Mouse (Mus musculus) megakaryocyte, embryonic 14.5 days (primary cell): ENCODE data around the gene Cnih2.

ENCODE experiments used
- FLI1 ChIP-seq: IDR thresholded peaks from 2 replicates; pipeline ENCODE4 v1.6.1; 2012; ENCODE audit warnings: low read length, inconsistent platforms, mixed read lengths
- GATA1 ChIP-seq: IDR thresholded peaks from 3 replicates; pipeline ENCODE4 v1.6.1; 2012; ENCODE audit warnings: mixed read lengths, low read length, inconsistent platforms, borderline replicate concordance

GRCm38 (mm10) chr19:5058801-5059771 is 39.2 kb downstream of the Cnih2 start:
- TF ChIP-seq FLI1 (no peak), GATA1 (no peak)
